Mouse (Mus musculus): ENCODE results near the gene Zfp599. TPM values are rescaled to one million over a fixed set of nuclear protein-coding genes. Genes with fewer than 3 reads are reported as not detected.

Zfp599 gene
- total RNA-seq (2023), result under 1 TPM in 1 of 2 experiments, not detected in 1; 0.13 TPM

DNA sequence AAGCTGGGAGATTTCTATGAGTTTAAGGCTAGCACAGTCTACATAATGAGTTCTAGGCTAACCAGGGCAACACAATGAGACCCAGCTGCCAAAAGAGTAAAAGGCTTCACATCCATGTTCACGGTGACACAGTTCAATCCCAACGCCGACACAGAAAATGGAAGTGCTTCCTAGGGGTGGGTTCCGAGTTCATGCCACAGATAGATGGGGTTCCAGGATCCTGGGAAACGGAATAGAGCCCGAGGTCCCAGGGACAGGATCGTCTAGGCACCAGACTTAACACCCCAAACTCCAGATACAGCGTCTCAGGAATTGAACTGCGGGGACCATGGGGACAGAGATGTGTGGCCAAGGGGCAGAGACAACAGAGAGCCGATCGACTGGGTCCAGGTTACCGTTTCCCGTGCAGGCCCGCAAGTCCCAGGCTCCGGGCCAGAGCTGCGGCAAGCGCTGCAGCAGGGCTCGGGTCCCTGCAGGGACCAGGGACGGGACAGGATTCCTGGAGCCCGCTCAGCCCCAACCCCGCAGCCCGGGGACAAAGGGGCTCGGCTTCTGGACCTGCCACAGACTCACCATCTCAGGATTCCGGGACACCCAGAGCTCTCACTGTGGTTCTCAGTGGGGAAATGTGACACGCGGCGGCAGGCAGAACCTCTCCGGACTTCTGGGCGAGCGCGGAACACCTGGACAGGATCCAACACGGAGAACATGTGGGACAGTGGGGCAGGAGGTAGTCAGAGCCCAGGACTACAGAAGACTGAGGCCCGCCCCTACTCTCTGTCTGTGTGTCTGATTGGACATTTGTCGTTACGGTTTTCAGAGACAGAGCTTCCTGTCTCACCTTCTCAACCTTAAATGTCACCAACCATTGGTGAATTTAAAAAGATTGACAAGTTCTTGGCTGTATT lies at the start of gene Zfp599:
TSS of gene Zfp599 (minus strand) at position 712 of the 908 bp plus-strand sequence.

GRCm38 (mm10) chr9:22307156-22307919 lies 47.6 kb upstream of the Zfp599 start, which contains the start of gene Zfp810:
Gene Zfp810 (minus strand): TSS chr9:22307648.

GRCm38 (mm10) chr9:22225581-22226388 lies 33.9 kb downstream of the Zfp599 start, which contains the start of gene Zfp809:
Gene Zfp809 (plus strand): TSS chr9:22225714.

Other genes starting within 250 kb of the Zfp599 start
- gene Elavl3, start 207.9 kb downstream of the Zfp599 start, total RNA-seq (2023), result under 1 TPM in 1 of 2 experiments, not detected in 1; 0.21 TPM
- not detected for gene Gm49318, start 188.6 kb downstream of the Zfp599 start, total RNA-seq (2023)
- gene Zfp653, start 188.5 kb downstream of the Zfp599 start, total RNA-seq (2023), result 10 to 100 TPM; 19.4 to 21.3 TPM
- 10 to 100 TPM; 14.3 to 16.8 TPM for gene Ecsit, start 174.5 kb downstream of the Zfp599 start, total RNA-seq (2023)
- not detected for gene Cnn1, start 160.7 kb downstream of the Zfp599 start, total RNA-seq (2023)
- 10 to 100 TPM; 35.2 to 40.3 TPM for gene Elof1, start 142.7 kb downstream of the Zfp599 start, total RNA-seq (2023)
- gene Acp5, start 124.2 kb downstream of the Zfp599 start, total RNA-seq (2023), result 100 to 1,000 TPM; 153 to 160 TPM
- gene Pigyl, start 103.0 kb downstream of the Zfp599 start, total RNA-seq (2023), result 10 to 100 TPM; 14.0 to 19.2 TPM
- gene Zfp872, start 71.8 kb downstream of the Zfp599 start, total RNA-seq (2023), result not detected
- gene Zfp809, start 34.2 kb downstream of the Zfp599 start, total RNA-seq (2023), result 10 to 100 TPM; 27.4 to 32.4 TPM
- 1 to 10 TPM; 7.0 to 9.4 TPM for gene Zfp810, start 47.8 kb upstream of the Zfp599 start, total RNA-seq (2023)
- 1 to 10 TPM; 1.6 to 2.5 TPM for gene Anln, start 129.3 kb upstream of the Zfp599 start, total RNA-seq (2023)
- under 1 TPM in 1 of 2 experiments, not detected in 1; 0.76 TPM for gene 9530077C05Rik, start 151.6 kb upstream of the Zfp599 start, total RNA-seq (2023)
- gene Gm17545, start 194.4 kb upstream of the Zfp599 start, total RNA-seq (2023), result not detected
- gene Rp9, start 209.8 kb upstream of the Zfp599 start, total RNA-seq (2023), result 10 to 100 TPM; 40.2 to 48.8 TPM
- 10 to 100 TPM; 11.1 to 11.6 TPM for gene Bbs9, start 215.8 kb upstream of the Zfp599 start, total RNA-seq (2023)

Measured in monocyte, adult 59 days (primary cell).